Mouse (Mus musculus) kidney, adult 11 months (tissue): ENCODE measurements around the gene Mcat.
A peak's percentile ranks its signal among the peaks of the same experiment; 100 is the strongest.

Experiments used
- DNase-seq: peaks from one replicate; pipeline ENCODE4 v3.0.0; 2022

Gene Mcat

DNA sequence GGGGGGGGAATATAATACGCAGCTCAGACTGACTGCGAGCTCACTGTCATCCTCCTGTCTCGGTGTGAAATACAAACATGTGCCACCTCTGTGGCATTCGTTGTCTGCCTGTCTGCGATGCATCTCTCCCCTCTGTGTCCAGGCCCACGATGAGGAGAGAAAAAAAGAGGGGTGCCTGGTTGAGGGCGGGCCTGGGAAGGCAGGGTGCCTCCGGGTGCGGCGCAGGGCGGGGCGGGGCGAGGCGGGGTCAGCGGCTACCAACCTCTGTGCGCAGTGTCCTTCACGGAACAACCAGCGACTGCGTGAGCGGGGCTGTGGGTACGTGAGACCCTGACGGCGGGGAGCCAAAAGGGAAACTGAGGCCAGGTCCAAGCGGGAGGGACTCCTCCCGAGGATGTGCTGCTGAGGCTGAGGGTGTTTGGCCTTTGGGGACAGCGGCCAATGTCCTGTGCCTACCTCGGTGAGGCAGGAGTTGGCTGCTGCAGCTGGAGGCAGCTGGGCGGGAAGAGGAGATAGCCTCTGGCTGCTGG is at the start of gene Mcat, which contains the start of gene Tspo:
Mcat (minus strand) TSS at position 461 of the 530 bp plus-strand sequence.
Tspo (plus strand) TSS at position 266 of the 530 bp plus-strand sequence.
- peak; percentile 58 for DNase-seq

DNA sequence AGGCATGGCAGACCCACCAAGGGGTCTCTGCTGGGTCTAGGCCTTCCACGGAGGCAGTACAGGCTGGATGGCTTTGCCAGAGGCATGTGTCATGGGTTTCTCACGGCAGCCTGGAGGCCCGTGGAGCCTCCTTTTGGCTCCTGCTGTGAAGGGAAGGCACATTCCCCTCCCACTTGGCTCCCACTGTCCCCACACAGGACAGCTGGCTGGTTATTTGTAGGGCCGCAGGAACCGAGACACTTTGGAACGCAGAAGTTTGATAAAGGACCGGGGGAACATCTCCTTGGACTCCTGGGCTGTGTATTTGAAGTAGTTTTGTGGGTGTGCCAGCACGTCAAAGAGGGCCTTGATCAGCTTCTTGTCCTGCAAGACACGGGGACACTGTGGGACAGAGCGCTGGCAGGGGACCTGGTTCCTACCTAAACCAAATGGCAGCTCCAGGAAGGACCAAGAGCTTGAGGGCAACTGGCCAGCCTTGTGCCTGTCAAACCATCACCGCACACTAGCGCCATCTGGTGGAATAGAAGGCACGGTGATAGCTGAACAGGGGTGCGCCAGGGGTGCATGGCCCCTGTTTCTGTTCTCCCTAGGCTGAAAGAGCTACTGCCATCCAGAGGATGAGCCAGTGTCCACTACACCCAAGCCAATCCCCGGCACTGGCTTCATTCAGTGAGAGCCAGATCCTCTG is 43.7 kb upstream of the Mcat start:
- peak; percentile 45 for DNase-seq

DNA sequence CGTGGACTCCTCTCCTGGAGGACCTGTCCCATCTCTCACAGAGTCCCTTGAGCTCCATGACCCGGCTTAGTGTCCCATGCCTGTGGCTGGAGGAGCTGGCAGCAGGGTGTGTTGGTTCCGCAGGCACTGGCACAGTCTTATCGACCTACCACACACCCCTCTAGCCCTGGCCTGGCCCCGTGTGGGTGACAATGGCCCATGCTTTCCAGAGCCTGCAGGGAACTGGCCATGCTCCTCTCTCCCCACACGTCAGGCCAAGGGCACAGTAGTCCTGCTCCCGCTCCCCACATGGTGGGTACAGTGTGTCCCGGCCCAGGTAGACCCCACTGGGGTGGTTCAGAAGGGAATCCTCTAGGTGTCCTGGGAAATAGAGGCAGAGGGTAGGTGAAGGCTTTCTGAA is 43.1 kb upstream of the Mcat start:
- no peak for DNase-seq

DNA sequence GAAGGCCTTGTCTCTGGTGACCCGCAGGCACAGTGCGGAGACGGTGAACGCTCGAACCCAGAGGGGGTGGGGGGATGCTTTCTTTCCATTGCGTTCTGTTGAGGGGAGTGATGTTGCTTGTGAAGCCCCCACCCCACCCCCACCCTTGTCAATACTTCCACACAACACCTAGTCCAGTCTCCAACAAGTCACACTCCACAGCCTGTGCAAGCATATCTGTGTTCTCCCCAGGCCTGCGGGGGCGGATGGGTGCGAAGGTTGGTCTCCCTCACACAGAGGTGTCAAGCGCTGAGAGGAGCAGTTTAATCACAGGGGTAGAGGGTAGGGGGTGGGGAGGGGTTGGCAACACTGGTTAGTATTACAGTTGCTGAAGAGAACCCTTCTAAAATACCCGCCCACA is 42.6 kb upstream of the Mcat start:
- no peak for DNase-seq

- no peak for DNase-seq
These were observed 39.8 kb upstream of the Mcat start for GRCm38 (mm10) chr15:83603426-83603825.

DNA sequence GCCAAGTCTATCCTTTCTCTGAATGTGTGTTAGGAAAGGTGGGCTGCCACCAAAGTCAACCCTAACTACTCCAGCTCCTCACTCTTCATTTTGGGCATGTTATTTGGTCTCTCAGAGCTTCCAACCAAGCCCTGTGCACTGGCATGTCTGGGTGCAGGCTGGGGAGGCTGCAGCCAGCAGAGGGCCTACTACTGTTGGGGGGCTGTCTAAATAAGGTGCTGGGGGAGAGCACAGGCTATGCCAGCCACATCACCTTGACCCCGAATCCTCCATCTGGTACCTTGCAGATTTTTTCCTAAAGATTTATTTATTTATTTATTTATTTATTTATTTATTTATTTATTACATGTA is 39.4 kb upstream of the Mcat start:
- DNase-seq = no peak

- peak; percentile 44 for DNase-seq
These were observed 38.9 kb upstream of the Mcat start for GRCm38 (mm10) chr15:83602372-83603045.

- DNase-seq = no peak
These were observed 37.6 kb upstream of the Mcat start for GRCm38 (mm10) chr15:83601185-83601584.

DNA sequence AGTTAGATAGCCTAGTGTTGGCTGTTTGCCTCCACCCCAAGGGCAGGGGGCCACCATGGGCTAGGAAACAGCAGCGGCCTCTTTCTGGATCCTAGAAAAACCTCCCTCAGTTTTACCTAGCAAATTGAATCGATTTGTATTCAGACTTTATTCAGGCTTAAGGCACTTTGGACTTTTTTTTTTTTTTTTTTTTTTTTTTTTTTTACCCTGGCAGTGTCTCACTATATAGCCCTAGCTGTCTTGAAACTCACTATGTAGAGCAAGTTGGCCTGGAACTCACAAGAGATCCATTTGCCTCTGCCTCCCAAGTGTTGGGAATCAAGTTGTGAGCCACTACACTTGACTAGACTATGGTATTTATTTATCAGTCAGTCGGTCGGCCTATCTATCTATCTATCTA is 33.2 kb upstream of the Mcat start:
- no peak for DNase-seq

GRCm38 (mm10) chr15:83595364-83595711 is 31.8 kb upstream of the Mcat start:
- no peak for DNase-seq

DNA sequence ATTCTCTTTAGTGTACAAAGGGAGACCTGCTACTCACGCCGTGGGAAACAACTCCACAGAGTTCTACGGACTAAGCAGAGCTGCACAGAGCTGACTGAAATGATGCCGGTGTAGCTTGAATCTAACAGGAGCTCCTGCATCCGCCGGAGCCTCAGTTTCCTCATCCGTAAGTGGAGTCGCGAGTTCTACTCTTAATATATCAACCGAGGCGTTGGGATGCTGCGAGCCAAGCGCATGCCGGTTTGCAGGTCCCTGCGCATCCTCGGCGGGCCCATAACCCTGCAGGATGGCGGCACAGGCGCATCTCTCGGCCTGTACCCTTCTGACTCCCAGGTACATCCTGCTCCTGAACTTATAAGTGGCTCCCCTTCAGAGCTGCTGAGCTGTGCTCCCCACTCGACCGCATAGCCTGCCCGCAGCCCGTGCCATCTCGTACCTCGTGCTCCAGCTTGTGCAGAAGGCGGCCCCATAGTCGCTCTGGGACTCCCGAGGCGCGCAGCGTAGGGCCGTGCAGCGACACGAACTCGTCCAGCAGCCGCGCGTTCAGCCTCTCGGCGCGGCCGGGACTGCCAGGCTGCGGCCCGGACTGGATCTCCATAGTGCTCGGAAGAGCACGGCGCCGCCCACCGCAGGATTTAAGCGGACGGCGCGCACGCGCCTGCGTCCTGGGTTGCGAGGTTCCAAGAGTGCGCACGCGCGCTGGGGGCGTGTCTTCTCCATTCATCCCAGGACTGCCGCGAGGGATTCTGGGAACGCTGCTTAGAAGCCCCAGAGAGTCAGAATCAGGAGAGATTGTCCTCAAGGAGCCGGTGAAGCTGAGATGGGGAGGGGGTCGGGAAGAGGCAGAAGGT is 31.2 kb upstream of the Mcat start, which contains the start of gene Ttll12:
Ttll12 (minus strand) TSS at position 645 of the 851 bp plus-strand sequence.
- DNase-seq = peak; percentile 92

DNA sequence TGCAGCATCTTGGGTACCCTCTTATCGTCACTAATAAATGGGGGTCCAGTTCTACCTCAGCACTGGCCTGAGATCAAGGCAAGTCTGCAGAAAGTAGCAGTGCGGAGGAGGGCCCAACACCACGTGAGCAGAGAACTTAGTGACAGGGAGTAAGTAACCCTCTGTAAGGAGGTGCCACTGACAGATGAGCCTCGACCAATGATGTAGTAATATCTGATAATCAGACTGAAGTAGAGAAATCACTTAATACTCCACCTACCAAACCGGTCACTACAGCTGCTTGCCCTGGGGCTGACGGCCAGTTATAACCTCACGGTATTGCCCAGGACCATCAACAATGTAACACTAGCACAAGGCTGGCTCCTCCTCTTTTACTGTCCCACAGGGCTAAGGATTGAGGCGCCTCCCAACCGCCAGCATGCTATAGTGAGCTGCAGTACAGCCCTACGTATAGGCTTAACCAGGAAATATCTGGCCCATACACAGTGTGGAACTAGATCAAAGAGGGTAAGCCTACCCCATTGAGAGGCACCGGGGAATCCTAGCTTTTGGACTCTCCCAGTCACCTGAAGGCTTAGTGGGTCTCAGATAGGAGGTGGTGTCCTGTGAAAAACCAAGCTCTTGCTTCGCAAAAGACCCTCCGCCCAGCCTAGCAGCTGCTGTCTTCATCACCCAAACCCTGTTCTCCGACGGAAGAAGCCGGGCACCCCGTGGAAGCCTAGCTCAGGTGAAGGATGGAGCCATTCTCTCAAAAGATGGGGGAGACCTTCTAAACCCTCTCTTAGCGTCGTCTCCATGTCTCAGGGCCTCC is 30.3 kb upstream of the Mcat start:
- no peak for DNase-seq

GRCm38 (mm10) chr15:83593189-83593585 is 29.6 kb upstream of the Mcat start:
- no peak for DNase-seq

GRCm38 (mm10) chr15:83592260-83593188 is 28.9 kb upstream of the Mcat start:
- no peak for DNase-seq

- no peak for DNase-seq
These were observed 28.2 kb upstream of the Mcat start for GRCm38 (mm10) chr15:83591758-83592157.

DNA sequence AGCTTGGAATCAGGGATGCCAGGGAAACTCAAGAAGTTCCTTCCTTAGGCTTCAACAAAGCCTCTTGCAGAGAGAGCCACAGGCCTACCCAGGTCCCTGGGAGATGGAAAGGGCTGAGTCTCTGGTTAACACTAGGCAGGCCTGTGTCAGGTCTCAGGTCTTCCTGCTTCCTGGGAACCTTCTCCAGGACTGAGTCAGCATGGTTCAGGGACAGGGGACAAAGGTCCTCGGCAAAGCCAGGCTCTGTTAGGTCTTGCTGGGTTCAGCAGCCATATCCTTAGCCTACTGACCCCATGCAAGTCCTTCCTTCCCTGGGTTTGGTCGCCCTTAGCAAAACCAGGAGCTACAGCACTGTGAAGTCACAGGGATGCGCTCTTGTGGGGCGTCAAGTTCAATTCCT is 27.3 kb upstream of the Mcat start:
- DNase-seq = peak; percentile 23

DNA sequence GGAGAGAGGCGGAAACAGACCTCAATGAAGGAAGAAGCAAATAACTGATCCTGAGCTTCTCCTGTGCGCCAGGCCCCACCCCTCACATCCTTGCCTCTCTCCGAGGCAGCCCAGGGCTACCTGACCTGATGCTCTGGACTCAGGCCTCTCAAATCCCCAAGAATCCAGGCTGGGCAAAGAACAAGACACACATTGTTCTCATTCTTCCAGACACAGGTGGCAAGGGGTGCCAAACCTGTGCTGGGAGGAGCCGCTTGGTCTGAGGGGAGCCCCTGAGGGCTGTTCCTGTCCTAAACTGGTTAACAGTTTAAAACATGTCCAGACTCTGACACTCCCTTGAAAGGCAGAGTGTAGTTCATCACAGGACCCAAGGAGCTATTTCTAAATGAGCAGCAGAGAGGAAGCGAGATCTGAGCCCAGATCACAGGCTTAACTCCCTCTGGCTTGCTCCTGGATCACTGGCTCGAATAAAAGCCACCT is 21.2 kb upstream of the Mcat start:
- DNase-seq = no peak

GRCm38 (mm10) chr15:83583419-83584156 is 20.0 kb upstream of the Mcat start:
- DNase-seq = peak; percentile 68

DNA sequence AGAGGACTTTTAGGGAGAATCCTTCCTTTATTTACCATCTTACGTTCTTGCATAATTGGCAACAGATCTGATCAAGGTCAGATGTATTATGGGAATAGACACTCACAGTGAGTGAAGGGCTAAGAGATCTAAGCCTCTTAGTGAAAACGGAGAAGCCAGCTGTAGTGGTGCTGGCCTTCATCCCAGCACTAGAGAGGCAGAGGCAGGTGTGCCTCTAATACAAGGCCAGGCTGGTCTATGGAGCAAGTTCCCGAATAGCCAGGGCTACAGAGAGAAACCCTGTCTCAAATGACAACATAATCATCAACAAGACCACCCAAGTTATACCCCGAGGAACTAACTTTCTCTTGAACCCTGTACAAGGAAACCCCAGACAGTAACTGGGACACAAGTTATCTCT is 19.3 kb upstream of the Mcat start:
- DNase-seq = no peak

GRCm38 (mm10) chr15:83576651-83577050 is 13.1 kb upstream of the Mcat start:
- DNase-seq = no peak

- no peak for DNase-seq
These were observed 12.0 kb upstream of the Mcat start for GRCm38 (mm10) chr15:83575543-83575942.
